Comparison of ENCODE assay signal across 10 mouse cellular contexts in genomic region chr5:32934654-32935053, GRCm38 (mm10).
DNase-seq lines count a peak whose midpoint lies in the region; ATAC-seq and TF ChIP-seq lines count a peak whose summit lies in the region.
"Had no signal": no experiment of that assay in that cellular context is flagged by ENCODE, and none has a peak within 500 bp of the region (broad histone marks: within the 10 kb centered on the region; RNA-seq: fewer than 3 reads in every experiment).

No protein-coding gene starts in this region.

- TF ChIP-seq POLR2A in cerebellum, adult 2 months (IDR thresholded peaks at IDR 0.05; ENCODE audit: borderline replicate concordance, insufficient read depth, low read length) = no peak

- no peak overlapping the region for H3K4me3 ChIP-seq in cerebellum, adult 2 months (replicated peaks; ENCODE audit: insufficient read depth, low read depth, low read length)
- H3K4me3 ChIP-seq: embryonic facial prominence, embryonic 15.5 days; limb, embryonic 15.5 days had no signal

- H3K4me1 ChIP-seq in cerebellum, adult 2 months (ENCODE audit: control insufficient read depth, insufficient read depth, low read length) = peaks cover 2% of the 10 kb centered on the region; the same call in 1 of the 2 replicates
- H3K4me1 ChIP-seq: embryonic facial prominence, embryonic 15.5 days; limb, embryonic 15.5 days had no signal

- no peaks in the 10 kb centered on the region for H3K27me3 ChIP-seq in cerebellum, adult 2 months (ENCODE audit: control insufficient read depth, insufficient read depth, low read length)
- H3K27me3 ChIP-seq: embryonic facial prominence, embryonic 15.5 days; limb, embryonic 15.5 days had no signal

- peak; percentile 34; the same call in 1 of the 2 replicates for TF ChIP-seq CTCF in cerebellum, adult 2 months (IDR thresholded peaks at IDR 0.05; ENCODE audit: borderline replicate concordance, insufficient read depth, low read depth, low read length)

- no peak for DNase-seq in cerebellum, adult 2 months
- no peak for DNase-seq in cerebellum, postnatal 36 days
- DNase-seq in left cerebral cortex, postnatal 4 days = peak; percentile 5
- no peak for DNase-seq in left cerebral cortex, postnatal 36 days (ENCODE audit: low spot score in 2 of 2)
- peak; percentile 29 for DNase-seq in T-cell, adult 2 months (ENCODE audit: low spot score)
- DNase-seq in left cerebral cortex, postnatal 25 days (ENCODE audit: low spot score in 2 of 2) = no peak
- no peak for DNase-seq in layer of hippocampus, adult 9-11 months

- peak; percentile 55; the same call in 1 of the 2 replicates for ATAC-seq in megakaryocyte-erythroid progenitor cell, adult 5-6 weeks (replicated peaks; ENCODE audit: low FRiP score, low TSS enrichment, poor library complexity, severe bottlenecking)

- intact Hi-C loops in left cerebral cortex, postnatal 4 days (cut with DNase I) = loop anchor here (10.0 kb wide), 1 partner anchor 100 kb away; no protein-coding TSS in a partner anchor
- intact Hi-C loops in left cerebral cortex, postnatal 36 days (cut with DNase I) = loop anchor here (5.0 kb wide), 2 partner anchors 53 to 88 kb away; no protein-coding TSS in a partner anchor
- intact Hi-C loops in left cerebral cortex, postnatal 25 days (cut with DNase I) = no loop called here

- WGBS in cerebellum, adult 2 months = 64% methylated on average over 2 of the region's 2 CpGs

- H3K27ac ChIP-seq in cerebellum, adult 2 months (ENCODE audit: insufficient read depth, low read length) = no peak overlapping the region
- H3K27ac ChIP-seq: embryonic facial prominence, embryonic 15.5 days; limb, embryonic 15.5 days had no signal

Comparison
In these comparisons a context has a peak if more than half of its experiments do, and no peak if none do; other contexts are left out.
1. DNase-seq: peak in left cerebral cortex, postnatal 4 days (single experiment) and T-cell, adult 2 months (single experiment); none in cerebellum, adult 2 months (0 of 2), cerebellum, postnatal 36 days (0 of 2), left cerebral cortex, postnatal 36 days (0 of 2), left cerebral cortex, postnatal 25 days (0 of 2) and layer of hippocampus, adult 9-11 months (single experiment).